Mouse (Mus musculus): ENCODE measurements around the gene Spint3. TPM values are rescaled to one million over a fixed set of nuclear protein-coding genes. Genes with fewer than 3 reads are reported as not detected.
"Not testable (repeated sequence)": the region's sequence is repeated elsewhere in the genome, so short reads cannot be mapped to it uniquely, and the experiment has no call there.

Gene Spint3
- not detected in 2 replicates for polyA plus RNA-seq (2012; rRNA removed)

DNA sequence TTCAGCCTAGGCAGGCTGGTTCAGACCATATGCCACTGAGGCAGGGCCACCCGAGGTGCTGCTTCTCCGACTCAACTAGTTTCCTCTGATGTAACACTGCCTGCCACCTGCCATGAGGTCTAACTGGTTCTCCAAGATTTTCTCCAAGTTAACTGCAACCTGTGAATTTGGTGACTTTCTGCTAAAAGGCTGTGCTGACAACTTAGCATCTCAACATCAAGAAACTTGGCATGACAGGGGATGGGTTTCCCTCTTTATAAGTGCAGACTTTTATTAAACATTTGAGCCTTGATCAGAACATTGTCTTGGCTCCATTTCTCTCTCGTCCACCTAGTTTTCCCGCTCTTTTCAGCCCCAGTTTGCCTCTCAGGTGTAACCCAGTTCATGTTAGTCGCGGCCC lies at the start of gene Spint3:
Gene Spint3 (minus strand): TSS at position 101 of the 400 bp plus-strand sequence.
- H3K36me3 ChIP-seq (ENCODE audit: control insufficient read depth, insufficient read depth, low read length); H3K4me3 ChIP-seq (ENCODE audit: low read depth, low read length); H3K27me3 ChIP-seq (ENCODE audit: control insufficient read depth, insufficient read depth, low read length); H3K4me1 ChIP-seq (ENCODE audit: control insufficient read depth, insufficient read depth, insufficient read length, low read length); H3K27ac ChIP-seq (ENCODE audit: insufficient read depth, low read depth, low read length): not testable (repeated sequence)
- WGBS, result 78% methylated on average over 6 of the region's 6 CpGs

DNA sequence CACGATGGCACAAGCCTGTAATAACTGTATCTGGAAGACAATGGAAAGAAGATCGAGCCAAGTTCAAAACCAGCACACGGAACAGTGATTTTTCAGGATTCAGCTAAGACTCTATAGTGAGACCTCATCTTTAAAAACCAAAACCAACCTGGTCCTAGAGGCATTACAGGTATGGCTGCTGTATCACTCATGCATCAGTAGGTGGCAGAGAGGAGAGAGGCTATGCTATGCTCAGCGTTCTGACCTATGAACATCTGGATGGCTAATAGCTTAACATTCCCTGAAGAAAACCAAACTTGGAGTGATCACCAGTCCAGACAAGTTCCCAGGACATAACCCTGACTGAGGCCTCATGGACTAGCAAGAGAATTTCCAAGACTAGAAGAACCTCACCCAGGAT lies 48.5 kb upstream of the Spint3 start:
- Histone ChIP-seq H3K4me3 (ENCODE audit: low read depth, low read length) (no peak overlapping the region), H3K27ac (ENCODE audit: insufficient read depth, low read depth, low read length) (no peak overlapping the region), H3K4me1 (ENCODE audit: control insufficient read depth, insufficient read depth, insufficient read length, low read length) (no peaks in the 10 kb centered on the region), H3K27me3 (ENCODE audit: control insufficient read depth, insufficient read depth, low read length) (no peaks in the 10 kb centered on the region), H3K36me3 (ENCODE audit: control insufficient read depth, insufficient read depth, low read length) (no peaks in the 10 kb centered on the region)
- TF ChIP-seq POLR2A (IDR thresholded peaks at IDR 0.05; ENCODE audit: low read depth, low read length) (no peak), CTCF (IDR thresholded peaks at IDR 0.05; ENCODE audit: extremely low read depth, insufficient read length, insufficient replicate concordance, low read depth, low read length) (no peak)
- 69% methylated on average over 4 of the region's 4 CpGs for WGBS

DNA sequence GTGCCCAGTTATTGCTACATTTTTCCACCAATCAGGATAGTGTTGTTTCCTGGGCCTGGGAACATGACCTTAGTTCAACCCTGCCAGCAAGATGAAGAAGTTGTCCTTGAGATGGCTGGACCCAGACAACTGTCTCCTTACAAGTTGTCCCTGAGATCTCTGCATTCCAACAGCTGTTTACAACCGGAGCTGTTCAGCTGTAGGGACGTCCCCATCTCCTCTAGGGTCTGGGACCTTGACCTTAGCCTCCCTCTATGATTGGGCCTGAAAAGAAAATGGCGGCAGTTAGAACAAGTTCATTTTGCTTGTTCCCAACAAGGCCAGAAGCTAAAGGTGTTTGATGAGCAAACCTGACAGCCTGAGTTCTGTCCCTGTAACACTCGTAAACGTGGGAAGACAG lies 45.8 kb upstream of the Spint3 start:
- H3K4me3 ChIP-seq (ENCODE audit: low read depth, low read length), result no peak overlapping the region
- no peaks in the 10 kb centered on the region for H3K4me1 ChIP-seq (ENCODE audit: control insufficient read depth, insufficient read depth, insufficient read length, low read length)
- 75% methylated on average over 5 of the region's 5 CpGs for WGBS
- TF ChIP-seq POLR2A (IDR thresholded peaks at IDR 0.05; ENCODE audit: low read depth, low read length) (no peak), CTCF (IDR thresholded peaks at IDR 0.05; ENCODE audit: extremely low read depth, insufficient read length, insufficient replicate concordance, low read depth, low read length) (no peak)
- H3K27ac ChIP-seq (ENCODE audit: insufficient read depth, low read depth, low read length), result no peak overlapping the region
- H3K36me3 ChIP-seq (ENCODE audit: control insufficient read depth, insufficient read depth, low read length), result no peaks in the 10 kb centered on the region
- H3K27me3 ChIP-seq (ENCODE audit: control insufficient read depth, insufficient read depth, low read length), result no peaks in the 10 kb centered on the region

- TF ChIP-seq POLR2A (IDR thresholded peaks at IDR 0.05; ENCODE audit: low read depth, low read length) (no peak), CTCF (IDR thresholded peaks at IDR 0.05; ENCODE audit: extremely low read depth, insufficient read length, insufficient replicate concordance, low read depth, low read length) (no peak)
- no peaks in the 10 kb centered on the region for H3K27me3 ChIP-seq (ENCODE audit: control insufficient read depth, insufficient read depth, low read length)
- H3K36me3 ChIP-seq (ENCODE audit: control insufficient read depth, insufficient read depth, low read length), result no peaks in the 10 kb centered on the region
- WGBS, result 91% methylated on average over 3 of the region's 3 CpGs
- no peaks in the 10 kb centered on the region for H3K4me1 ChIP-seq (ENCODE audit: control insufficient read depth, insufficient read depth, insufficient read length, low read length)
- no peak overlapping the region for H3K27ac ChIP-seq (ENCODE audit: insufficient read depth, low read depth, low read length)
- H3K4me3 ChIP-seq (ENCODE audit: low read depth, low read length), result no peak overlapping the region
Observed at GRCm38 (mm10) chr2:164615386-164615785, 42.1 kb upstream of the Spint3 start.

GRCm38 (mm10) chr2:164613471-164613870 lies 40.2 kb upstream of the Spint3 start, which contains the start of the genes Wfdc6b and Wfdc8:
Gene Wfdc6b (plus strand): TSS chr2:164613522.
Gene Wfdc8 (minus strand): TSS chr2:164613626.
- not testable (repeated sequence) for H3K4me3 ChIP-seq (ENCODE audit: low read depth, low read length); H3K27ac ChIP-seq (ENCODE audit: insufficient read depth, low read depth, low read length); H3K36me3 ChIP-seq (ENCODE audit: control insufficient read depth, insufficient read depth, low read length); H3K27me3 ChIP-seq (ENCODE audit: control insufficient read depth, insufficient read depth, low read length); H3K4me1 ChIP-seq (ENCODE audit: control insufficient read depth, insufficient read depth, insufficient read length, low read length)
- 60% methylated on average over 8 of the region's 8 CpGs for WGBS

GRCm38 (mm10) chr2:164608781-164609180 lies 35.5 kb upstream of the Spint3 start:
- WGBS, result 85% methylated on average over 6 of the region's 6 CpGs
- no peak overlapping the region for H3K27ac ChIP-seq (ENCODE audit: insufficient read depth, low read depth, low read length)
- TF ChIP-seq POLR2A (IDR thresholded peaks at IDR 0.05; ENCODE audit: low read depth, low read length) (no peak), CTCF (IDR thresholded peaks at IDR 0.05; ENCODE audit: extremely low read depth, insufficient read length, insufficient replicate concordance, low read depth, low read length) (no peak)
- no peaks in the 10 kb centered on the region for H3K36me3 ChIP-seq (ENCODE audit: control insufficient read depth, insufficient read depth, low read length)
- H3K4me1 ChIP-seq (ENCODE audit: control insufficient read depth, insufficient read depth, insufficient read length, low read length), result no peaks in the 10 kb centered on the region
- H3K4me3 ChIP-seq (ENCODE audit: low read depth, low read length), result no peak overlapping the region
- no peaks in the 10 kb centered on the region for H3K27me3 ChIP-seq (ENCODE audit: control insufficient read depth, insufficient read depth, low read length)

- Histone ChIP-seq H3K36me3 (ENCODE audit: control insufficient read depth, insufficient read depth, low read length) (no peaks in the 10 kb centered on the region), H3K4me3 (ENCODE audit: low read depth, low read length) (no peak overlapping the region), H3K27me3 (ENCODE audit: control insufficient read depth, insufficient read depth, low read length) (no peaks in the 10 kb centered on the region), H3K27ac (ENCODE audit: insufficient read depth, low read depth, low read length) (no peak overlapping the region), H3K4me1 (ENCODE audit: control insufficient read depth, insufficient read depth, insufficient read length, low read length) (no peaks in the 10 kb centered on the region)
- TF ChIP-seq CTCF (IDR thresholded peaks at IDR 0.05; ENCODE audit: extremely low read depth, insufficient read length, insufficient replicate concordance, low read depth, low read length), result no peak
- no peak for TF ChIP-seq POLR2A (IDR thresholded peaks at IDR 0.05; ENCODE audit: low read depth, low read length)
- 91% methylated on average over 8 of the region's 8 CpGs for WGBS
Observed at GRCm38 (mm10) chr2:164604411-164604810, 31.2 kb upstream of the Spint3 start.

DNA sequence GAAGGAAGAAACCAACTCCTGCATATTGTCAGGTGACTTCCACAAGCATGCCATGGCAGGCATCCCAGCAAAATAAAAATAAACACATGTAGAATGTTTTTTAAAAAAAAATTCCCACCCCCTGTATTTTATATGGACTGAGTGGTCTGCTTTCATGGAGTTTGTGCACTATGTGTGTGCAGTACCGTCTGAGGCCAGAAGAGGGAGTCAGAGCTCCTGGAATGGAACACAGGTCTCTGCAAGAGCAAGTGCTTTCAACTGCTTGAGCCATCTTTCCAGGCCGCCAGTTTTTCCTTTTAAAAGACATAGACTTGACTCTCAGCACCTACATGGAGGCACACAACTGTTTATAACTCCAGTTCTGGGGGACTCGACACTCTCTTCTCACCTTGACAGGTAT lies 30.2 kb upstream of the Spint3 start:
- H3K36me3 ChIP-seq (ENCODE audit: control insufficient read depth, insufficient read depth, low read length), result no peaks in the 10 kb centered on the region
- WGBS, result 91% methylated on average over 3 of the region's 3 CpGs
- TF ChIP-seq POLR2A (IDR thresholded peaks at IDR 0.05; ENCODE audit: low read depth, low read length) (no peak), CTCF (IDR thresholded peaks at IDR 0.05; ENCODE audit: extremely low read depth, insufficient read length, insufficient replicate concordance, low read depth, low read length) (no peak)
- H3K4me1 ChIP-seq (ENCODE audit: control insufficient read depth, insufficient read depth, insufficient read length, low read length), result no peaks in the 10 kb centered on the region
- H3K27ac ChIP-seq (ENCODE audit: insufficient read depth, low read depth, low read length), result no peak overlapping the region
- no peaks in the 10 kb centered on the region for H3K27me3 ChIP-seq (ENCODE audit: control insufficient read depth, insufficient read depth, low read length)
- H3K4me3 ChIP-seq (ENCODE audit: low read depth, low read length), result no peak overlapping the region

Measured in small intestine, adult 2 months (tissue).